Mouse (Mus musculus) left cerebral cortex, postnatal 14 days (tissue): ENCODE data around the gene Ehbp1l1. TPM values are rescaled to one million over a fixed set of nuclear protein-coding genes. Genes with fewer than 3 reads are reported as not detected.
"Not testable (repeated sequence)": the region's sequence is repeated elsewhere in the genome, so short reads cannot be mapped to it uniquely, and the experiment has no call there.

ENCODE experiments used
- DNase-seq, 2 experiments: peaks; one replicate each; pipeline ENCODE4 v3.0.0; 2021 to 2022; ENCODE audit warnings: low spot score in 2 of 2, mixed read lengths in 1 of 2
- intact Hi-C: fragments of 180-260 bp; cut with DNase I; formaldehyde crosslinking; loops from one replicate; pipeline ENCODE4 v1.15.1; 2025
- total RNA-seq, 2 experiments: library from RNA; stranded (reverse); gene quantifications; 2 replicates each; pipeline ENCODE4 v1.2.3; 2021

Gene Ehbp1l1
- total RNA-seq, 2 experiments from 2014 or later, result 36.6 to 37.7 TPM

GRCm38 (mm10) chr19:5688200-5689087 is 37.7 kb downstream of the Ehbp1l1 start, which contains the start of the genes Map3k11 and Pcnx3:
TSS of gene Map3k11 (plus strand) at chr19:5688742.
TSS of gene Pcnx3 (minus strand) at chr19:5688908.
- DNase-seq, result peak; percentile 98 to 99
- intact Hi-C loops, result no loop called here

DNA sequence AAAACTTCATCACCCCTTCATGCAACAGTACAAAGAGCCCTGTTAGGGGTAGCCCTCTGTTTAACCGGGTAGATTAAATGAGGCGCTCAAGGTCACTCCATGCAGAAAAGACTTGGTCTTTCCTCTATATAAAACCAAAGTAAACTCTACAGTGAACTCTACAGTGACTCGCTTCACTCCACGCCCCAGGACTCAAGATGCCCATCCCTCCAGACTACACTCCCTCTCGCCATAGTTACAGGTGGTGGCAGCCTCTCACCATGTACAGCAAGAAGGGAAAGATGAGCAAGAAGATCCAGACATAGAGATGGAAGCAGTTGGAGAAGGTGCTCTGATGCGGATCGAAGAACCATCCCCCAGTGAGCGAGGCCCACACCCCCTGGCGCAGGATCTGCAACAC is 38.4 kb downstream of the Ehbp1l1 start:
- no peak for DNase-seq
- intact Hi-C loops, result no loop called here

DNA sequence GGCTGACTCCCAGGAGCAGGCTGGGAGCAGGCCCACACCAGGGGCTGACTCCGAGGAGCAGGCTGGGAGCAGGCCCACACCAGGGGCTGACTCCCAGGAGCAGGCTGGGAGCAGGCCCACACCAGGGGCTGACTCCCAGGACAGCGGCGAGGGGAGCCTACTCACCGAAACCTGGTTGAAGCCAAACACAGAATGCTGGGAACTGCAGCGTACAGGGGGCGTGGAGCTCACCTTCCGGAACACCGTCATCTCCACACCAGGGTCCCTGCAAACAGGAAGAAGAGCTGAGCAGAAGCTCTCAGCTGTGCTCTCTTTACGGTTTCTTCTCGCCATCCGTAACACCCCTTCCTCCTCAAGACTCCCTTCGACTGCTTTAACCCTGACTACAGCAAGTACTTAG is 39.2 kb downstream of the Ehbp1l1 start:
- DNase-seq, intact Hi-C loops: not testable (repeated sequence)

DNA sequence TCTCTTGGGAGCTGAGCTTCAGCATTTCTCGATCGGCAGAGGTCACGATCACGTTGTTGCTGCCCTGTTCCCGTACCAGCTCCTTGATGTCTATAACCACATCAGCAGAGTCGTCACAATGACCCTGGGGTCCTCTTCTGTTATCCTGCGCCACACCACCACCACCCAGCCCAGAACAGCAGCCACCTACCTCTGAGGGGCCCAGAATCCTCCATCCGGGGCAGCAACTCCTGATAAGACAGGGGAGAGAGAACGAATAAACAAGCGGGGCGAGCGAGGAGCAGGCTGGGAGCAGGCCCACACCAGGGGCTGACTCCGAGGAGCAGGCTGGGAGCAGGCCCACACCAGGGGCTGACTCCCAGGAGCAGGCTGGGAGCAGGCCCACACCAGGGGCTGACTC is 39.7 kb downstream of the Ehbp1l1 start:
- intact Hi-C loops, result no loop called here
- no peak for DNase-seq

- intact Hi-C loops, result no loop called here
- no peak for DNase-seq
Measured at GRCm38 (mm10) chr19:5685861-5686260, 40.3 kb downstream of the Ehbp1l1 start.

- no peak for DNase-seq
- intact Hi-C loops, result no loop called here
Measured at GRCm38 (mm10) chr19:5685431-5685830, 40.7 kb downstream of the Ehbp1l1 start.

DNA sequence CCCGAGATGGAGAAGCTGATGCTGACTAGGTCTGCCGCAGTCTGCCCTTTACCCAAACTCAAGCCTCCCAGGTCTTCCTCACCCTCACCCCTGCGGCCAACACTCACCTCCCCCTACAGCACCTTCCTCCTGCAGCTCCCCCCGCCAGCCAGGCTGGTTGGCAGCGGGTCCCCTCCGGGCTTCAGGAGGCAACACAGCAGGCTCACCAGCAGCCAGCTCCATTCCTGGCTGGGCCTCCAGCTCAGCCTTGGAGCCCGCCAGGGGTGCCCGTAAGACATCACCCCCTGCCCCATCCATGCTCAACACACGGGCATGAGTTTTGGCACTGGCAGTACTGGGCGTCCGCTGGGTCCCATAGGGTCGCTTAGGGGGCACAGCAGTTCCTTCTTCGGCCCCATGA is 41.1 kb downstream of the Ehbp1l1 start:
- intact Hi-C loops, result no loop called here

GRCm38 (mm10) chr19:5684236-5684635 is 41.9 kb downstream of the Ehbp1l1 start:
- no peak for DNase-seq
- intact Hi-C loops, result no loop called here

More for the DNA sequence above, 41.1 kb downstream of the Ehbp1l1 start:
- DNase-seq, result no peak

DNA sequence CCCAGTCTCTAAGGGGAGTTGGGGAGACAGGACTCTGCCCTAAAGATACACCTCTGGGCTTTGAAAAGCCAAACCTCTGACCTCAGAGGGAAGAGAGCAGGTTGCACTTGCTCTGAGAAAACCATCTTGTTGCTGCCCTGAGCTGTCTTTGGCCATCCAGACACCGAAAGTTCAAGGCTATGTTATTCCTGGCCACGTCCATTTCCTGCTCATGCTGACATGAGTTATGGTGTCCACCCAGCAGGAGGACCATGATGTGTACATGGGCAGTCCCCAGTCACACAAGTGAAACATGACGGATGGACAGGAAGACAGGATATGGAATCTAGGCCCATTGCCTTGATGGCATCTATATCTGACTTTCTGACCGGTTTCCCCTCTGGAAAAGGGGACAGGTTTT is 45.7 kb downstream of the Ehbp1l1 start:
- intact Hi-C loops, result no loop called here
- no peak for DNase-seq

DNA sequence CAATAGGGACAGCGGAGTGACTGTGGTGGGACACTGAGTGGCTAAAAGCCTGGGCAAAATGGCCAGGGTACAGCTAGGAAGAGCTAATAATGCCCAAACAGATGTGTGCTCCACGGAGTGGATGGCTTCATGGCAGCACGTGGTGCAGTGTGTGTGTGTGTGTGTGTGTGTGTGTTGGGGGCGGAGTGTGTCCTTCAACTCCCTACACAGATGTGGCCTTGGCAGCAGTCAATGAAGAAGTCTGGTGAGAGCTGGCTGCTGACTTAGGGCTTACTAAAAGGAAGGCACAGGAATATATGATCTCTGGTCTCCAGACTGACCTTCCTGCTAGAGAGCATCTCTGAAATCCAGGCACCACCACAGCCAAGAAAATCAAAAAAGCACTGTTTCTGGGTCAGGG is 57.7 kb downstream of the Ehbp1l1 start:
- no peak for DNase-seq
- intact Hi-C loops, result no loop called here

- DNase-seq, result no peak
- intact Hi-C loops, result no loop called here
Measured at GRCm38 (mm10) chr19:5666386-5666785, 59.7 kb downstream of the Ehbp1l1 start.

GRCm38 (mm10) chr19:5665465-5665864 is 60.7 kb downstream of the Ehbp1l1 start:
- intact Hi-C loops, result no loop called here
- DNase-seq, result no peak

- intact Hi-C loops, result no loop called here
- no peak for DNase-seq
Measured at GRCm38 (mm10) chr19:5664669-5665257, 61.4 kb downstream of the Ehbp1l1 start.

DNA sequence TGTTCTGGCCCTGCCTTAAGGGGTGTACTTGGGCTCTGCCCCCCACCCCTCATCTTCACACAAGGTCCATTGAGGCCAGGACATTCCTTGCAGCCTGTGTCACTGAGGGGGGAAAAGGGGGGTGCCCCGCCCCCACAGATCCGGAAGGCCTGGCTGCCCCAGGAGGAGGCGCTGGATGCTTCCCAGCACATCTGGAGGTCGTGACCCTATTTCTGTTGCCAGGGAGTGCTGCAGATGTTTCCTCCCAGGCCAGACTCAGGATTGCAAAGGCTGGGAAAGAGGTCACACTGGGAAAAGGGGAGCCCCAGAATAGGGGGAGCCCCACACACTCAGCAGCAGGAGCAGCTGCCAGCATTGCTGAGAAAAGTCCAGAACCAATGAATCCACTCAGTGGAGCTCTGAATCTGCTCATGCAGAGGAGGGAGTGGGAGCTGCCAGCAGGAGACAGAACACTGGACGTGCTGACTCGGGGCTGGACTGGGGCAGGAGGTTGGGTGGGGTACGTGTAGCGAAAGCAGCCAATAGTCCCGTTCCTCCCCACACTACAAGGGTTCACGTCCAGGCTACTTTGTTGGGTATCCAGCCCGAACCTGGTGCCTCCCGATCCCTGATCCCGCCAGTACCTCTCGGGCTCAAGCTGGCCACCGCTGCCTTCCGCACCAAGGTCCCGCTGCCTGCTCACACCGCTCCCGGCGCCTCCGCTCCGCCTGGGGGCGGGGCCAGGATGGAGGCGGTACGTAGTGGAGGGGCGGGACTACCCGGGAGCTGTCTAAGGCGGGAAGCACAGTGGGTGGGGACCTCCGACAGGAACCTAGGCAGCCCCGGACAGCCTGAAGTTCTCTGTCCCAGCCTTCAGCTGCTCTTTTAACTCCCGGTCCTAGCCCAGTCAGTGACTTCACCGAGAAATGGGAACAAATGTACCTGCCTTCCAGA is 62.9 kb downstream of the Ehbp1l1 start, which contains the start of gene Sipa1:
Gene Sipa1, minus strand, starts transcription at position 727 of the 933 bp plus-strand sequence.
- intact Hi-C loops, result no loop called here
- peak; percentile 68 to 73 for DNase-seq

- intact Hi-C loops, result no loop called here
- no peak for DNase-seq
Measured at GRCm38 (mm10) chr19:5662310-5662709, 63.8 kb downstream of the Ehbp1l1 start.

GRCm38 (mm10) chr19:5660942-5661751 is 65.0 kb downstream of the Ehbp1l1 start:
- DNase-seq, result peak; percentile 35 to 60
- intact Hi-C loops, result no loop called here
